Mouse (Mus musculus): ENCODE measurements around the gene Nfatc2. TPM values are rescaled to one million over a fixed set of nuclear protein-coding genes. Genes with fewer than 3 reads are reported as not detected.
A peak's percentile ranks its signal among the peaks of the same experiment; 100 is the strongest.

The Nfatc2 gene
- polyA plus RNA-seq, 1 experiment = 13.3 TPM

DNA sequence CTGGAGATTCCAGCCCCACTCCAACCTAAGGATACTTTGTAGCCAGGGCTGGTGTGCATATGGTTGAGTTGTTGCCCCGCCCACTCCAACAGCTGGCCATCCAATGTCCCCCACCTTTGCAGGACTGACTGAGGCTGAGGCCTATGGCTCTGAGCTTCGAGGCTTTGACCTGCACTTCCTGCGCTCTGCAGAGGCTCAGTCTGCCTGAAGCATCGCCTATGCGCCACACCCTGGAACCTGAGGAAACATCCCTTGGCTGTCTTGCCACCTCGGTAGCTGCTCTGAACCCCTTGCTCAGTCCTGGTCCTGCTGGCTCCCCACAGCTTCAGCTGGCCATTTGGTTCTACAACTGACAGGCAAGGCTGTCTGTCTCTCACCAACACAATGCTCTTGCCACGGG is 24.1 kb downstream of the Nfatc2 start:
- Histone ChIP-seq H3K4me3 (ENCODE audit: control insufficient read depth, insufficient read depth, low read length) (no peak overlapping the region), H3K27me3 (ENCODE audit: control insufficient read depth, insufficient read depth, low read length) (no peaks in the 10 kb centered on the region), H3K4me1 (replicated peaks; ENCODE audit: control insufficient read depth, insufficient read depth, low read length) (peaks cover 68% of the 10 kb centered on the region), H3K27ac (ENCODE audit: control insufficient read depth, insufficient read depth, low read length) (no peak overlapping the region), H3K36me3 (ENCODE audit: control insufficient read depth, insufficient read depth, low read length) (no peaks in the 10 kb centered on the region)
- DNase-seq = no peak
- TF ChIP-seq POLR2A (IDR thresholded peaks at IDR 0.05; ENCODE audit: control insufficient read depth, extremely low read depth, insufficient read depth, low read length, poor library complexity) (no peak), CTCF (IDR thresholded peaks at IDR 0.05; ENCODE audit: borderline replicate concordance, control insufficient read depth, extremely low read depth, insufficient read depth, low read length, poor library complexity) (no peak)
- WGBS = 73% methylated on average over 7 of the region's 7 CpGs

GRCm38 (mm10) chr2:168575834-168576233 is 25.6 kb downstream of the Nfatc2 start:
- Histone ChIP-seq H3K4me3 (ENCODE audit: control insufficient read depth, insufficient read depth, low read length) (no peak overlapping the region), H3K4me1 (replicated peaks; ENCODE audit: control insufficient read depth, insufficient read depth, low read length) (peaks cover 56% of the 10 kb centered on the region), H3K27me3 (ENCODE audit: control insufficient read depth, insufficient read depth, low read length) (no peaks in the 10 kb centered on the region), H3K27ac (ENCODE audit: control insufficient read depth, insufficient read depth, low read length) (no peak overlapping the region), H3K36me3 (ENCODE audit: control insufficient read depth, insufficient read depth, low read length) (no peaks in the 10 kb centered on the region)
- WGBS = 97% methylated on average over 5 of the region's 5 CpGs
- DNase-seq = no peak
- TF ChIP-seq CTCF (IDR thresholded peaks at IDR 0.05; ENCODE audit: borderline replicate concordance, control insufficient read depth, extremely low read depth, insufficient read depth, low read length, poor library complexity) (no peak), POLR2A (IDR thresholded peaks at IDR 0.05; ENCODE audit: control insufficient read depth, extremely low read depth, insufficient read depth, low read length, poor library complexity) (no peak)

DNA sequence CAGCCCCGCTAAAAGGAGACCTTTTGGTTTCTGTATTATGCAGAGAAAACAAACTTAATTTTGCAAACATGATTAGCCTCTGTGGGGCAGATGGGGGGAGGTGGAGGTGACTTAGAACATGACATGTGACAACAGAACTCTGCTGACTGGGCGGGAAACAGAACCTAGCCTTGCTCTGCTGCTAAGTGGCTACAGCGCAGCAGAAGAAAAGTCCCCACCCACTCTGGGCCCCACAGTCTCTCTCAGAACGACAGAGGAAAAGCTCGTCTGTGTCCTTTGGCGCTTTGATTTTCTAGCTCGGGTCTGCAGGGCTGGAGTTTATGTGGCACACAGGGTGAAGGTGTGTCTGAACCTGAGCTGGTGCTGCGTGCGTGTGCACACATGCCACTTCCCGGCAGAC is 26.5 kb downstream of the Nfatc2 start:
- peak; percentile 45 for DNase-seq
- Histone ChIP-seq H3K27ac (ENCODE audit: control insufficient read depth, insufficient read depth, low read length) (no peak overlapping the region), H3K27me3 (ENCODE audit: control insufficient read depth, insufficient read depth, low read length) (no peaks in the 10 kb centered on the region), H3K4me3 (ENCODE audit: control insufficient read depth, insufficient read depth, low read length) (no peak overlapping the region), H3K36me3 (ENCODE audit: control insufficient read depth, insufficient read depth, low read length) (no peaks in the 10 kb centered on the region), H3K4me1 (replicated peaks; ENCODE audit: control insufficient read depth, insufficient read depth, low read length) (peaks cover 47% of the 10 kb centered on the region)
- 35% methylated on average over 10 of the region's 10 CpGs for WGBS
- TF ChIP-seq POLR2A (IDR thresholded peaks at IDR 0.05; ENCODE audit: control insufficient read depth, extremely low read depth, insufficient read depth, low read length, poor library complexity) (no peak), CTCF (IDR thresholded peaks at IDR 0.05; ENCODE audit: borderline replicate concordance, control insufficient read depth, extremely low read depth, insufficient read depth, low read length, poor library complexity) (no peak)

DNA sequence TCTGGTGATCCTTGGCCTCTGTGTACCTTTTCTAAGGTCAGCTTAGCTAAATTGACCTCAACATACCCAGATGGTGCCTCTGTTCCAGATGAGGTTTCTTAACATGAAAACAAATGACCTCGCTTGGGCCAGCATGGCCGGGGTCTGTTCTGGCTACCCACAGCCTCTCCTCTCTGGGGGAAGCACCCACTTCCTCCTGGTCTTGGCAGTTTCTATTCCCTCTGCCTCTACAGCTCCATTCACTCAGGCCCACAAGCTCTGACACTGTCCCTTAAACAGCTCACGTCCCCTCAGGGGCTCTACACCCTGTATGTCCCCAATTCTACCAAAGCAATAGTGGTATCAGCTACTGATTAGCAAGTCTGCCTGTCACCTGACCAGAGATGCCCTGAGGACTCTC is 27.6 kb downstream of the Nfatc2 start:
- WGBS = 89% methylated on average over 3 of the region's 3 CpGs
- TF ChIP-seq POLR2A (IDR thresholded peaks at IDR 0.05; ENCODE audit: control insufficient read depth, extremely low read depth, insufficient read depth, low read length, poor library complexity) (no peak), CTCF (IDR thresholded peaks at IDR 0.05; ENCODE audit: borderline replicate concordance, control insufficient read depth, extremely low read depth, insufficient read depth, low read length, poor library complexity) (no peak)

DNA sequence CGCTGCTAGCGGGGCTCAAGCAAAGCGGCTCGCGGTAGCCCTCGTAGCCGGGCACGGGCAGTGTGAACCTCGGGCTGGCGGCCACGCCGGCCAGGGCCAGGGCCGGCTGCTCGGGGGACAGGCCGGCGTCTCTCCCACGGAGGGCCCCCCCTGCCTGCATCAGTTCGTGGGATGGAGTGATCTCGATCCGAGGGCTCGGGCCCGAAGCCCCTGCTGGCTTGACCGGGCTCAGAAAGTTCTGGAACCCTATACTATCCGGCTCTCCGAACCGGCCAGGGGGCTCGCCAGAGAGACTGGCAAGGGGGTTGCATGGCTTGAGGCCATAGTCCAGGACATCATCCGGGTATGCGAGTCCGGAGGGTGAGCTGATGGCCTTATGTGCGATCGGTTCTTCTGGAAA is 30.2 kb downstream of the Nfatc2 start:
- H3K4me1 ChIP-seq (replicated peaks; ENCODE audit: control insufficient read depth, insufficient read depth, low read length) = peaks cover 16% of the 10 kb centered on the region
- DNase-seq = no peak
- TF ChIP-seq POLR2A (IDR thresholded peaks at IDR 0.05; ENCODE audit: control insufficient read depth, extremely low read depth, insufficient read depth, low read length, poor library complexity) = no peak
- no peak for TF ChIP-seq CTCF (IDR thresholded peaks at IDR 0.05; ENCODE audit: borderline replicate concordance, control insufficient read depth, extremely low read depth, insufficient read depth, low read length, poor library complexity)
- H3K36me3 ChIP-seq (ENCODE audit: control insufficient read depth, insufficient read depth, low read length) = no peaks in the 10 kb centered on the region
- H3K27me3 ChIP-seq (ENCODE audit: control insufficient read depth, insufficient read depth, low read length) = no peaks in the 10 kb centered on the region
- no peak overlapping the region for H3K27ac ChIP-seq (ENCODE audit: control insufficient read depth, insufficient read depth, low read length)
- 97% methylated on average over 32 of the region's 32 CpGs for WGBS
- H3K4me3 ChIP-seq (ENCODE audit: control insufficient read depth, insufficient read depth, low read length) = no peak overlapping the region

More for the DNA sequence above, 27.6 kb downstream of the Nfatc2 start:
- no peak overlapping the region for H3K4me3 ChIP-seq (ENCODE audit: control insufficient read depth, insufficient read depth, low read length)
- no peaks in the 10 kb centered on the region for H3K27me3 ChIP-seq (ENCODE audit: control insufficient read depth, insufficient read depth, low read length)
- peaks cover 36% of the 10 kb centered on the region for H3K4me1 ChIP-seq (replicated peaks; ENCODE audit: control insufficient read depth, insufficient read depth, low read length)
- H3K27ac ChIP-seq (ENCODE audit: control insufficient read depth, insufficient read depth, low read length) = no peak overlapping the region
- no peaks in the 10 kb centered on the region for H3K36me3 ChIP-seq (ENCODE audit: control insufficient read depth, insufficient read depth, low read length)
- no peak for DNase-seq

- peaks cover 23% of the 10 kb centered on the region for H3K4me1 ChIP-seq (replicated peaks; ENCODE audit: control insufficient read depth, insufficient read depth, low read length)
- 84% methylated on average over 19 of the region's 19 CpGs for WGBS
- no peak for TF ChIP-seq POLR2A (IDR thresholded peaks at IDR 0.05; ENCODE audit: control insufficient read depth, extremely low read depth, insufficient read depth, low read length, poor library complexity)
- TF ChIP-seq CTCF (IDR thresholded peaks at IDR 0.05; ENCODE audit: borderline replicate concordance, control insufficient read depth, extremely low read depth, insufficient read depth, low read length, poor library complexity) = no peak
- DNase-seq = no peak
- no peaks in the 10 kb centered on the region for H3K36me3 ChIP-seq (ENCODE audit: control insufficient read depth, insufficient read depth, low read length)
- no peak overlapping the region for H3K4me3 ChIP-seq (ENCODE audit: control insufficient read depth, insufficient read depth, low read length)
- no peaks in the 10 kb centered on the region for H3K27me3 ChIP-seq (ENCODE audit: control insufficient read depth, insufficient read depth, low read length)
- no peak overlapping the region for H3K27ac ChIP-seq (ENCODE audit: control insufficient read depth, insufficient read depth, low read length)
Measured at GRCm38 (mm10) chr2:168565538-168566253, 35.8 kb downstream of the Nfatc2 start.
